Mouse (Mus musculus) myocyte (in vitro differentiated cells): ENCODE measurements around the gene Tuba1a.

Experiments used
- E2F4 ChIP-seq: IDR thresholded peaks from one replicate; pipeline ENCODE4 v1.6.1; 2011; ENCODE audit warnings: mild to moderate bottlenecking, control low read depth, moderate library complexity; ENCODE audit not compliant: insufficient read depth
- MAX ChIP-seq: IDR thresholded peaks from one replicate; pipeline ENCODE4 v1.6.1; 2011; ENCODE audit warnings: low read depth, mild to moderate bottlenecking, control low read depth
- MYOG ChIP-seq, 3 experiments: IDR thresholded peaks; one replicate each; pipeline ENCODE4 v1.6.1; 2011; ENCODE audit warnings: control low read depth in 2 of 3, low read depth in 2 of 3, mild to moderate bottlenecking in 2 of 3; ENCODE audit not compliant: insufficient read length in 2 of 3, control insufficient read depth in 1 of 3, insufficient read depth in 1 of 3
- POLR2A ChIP-seq: IDR thresholded peaks from one replicate; pipeline ENCODE4 v1.6.1; 2011; ENCODE audit warnings: low read depth, mild to moderate bottlenecking, control low read depth, moderate library complexity; ENCODE audit not compliant: insufficient read length
- SRF ChIP-seq: IDR thresholded peaks from one replicate; pipeline ENCODE4 v1.6.1; 2011; ENCODE audit warnings: low read depth; ENCODE audit not compliant: control insufficient read depth, insufficient read length
- USF1 ChIP-seq: IDR thresholded peaks from one replicate; pipeline ENCODE4 v1.6.1; 2011; ENCODE audit warnings: low read depth, mild to moderate bottlenecking, control low read depth, moderate library complexity

- peak; percentile 73 for TF ChIP-seq POLR2A
- peak; percentile 40 for TF ChIP-seq SRF
- TF ChIP-seq E2F4: peak; percentile 86
- no peak for TF ChIP-seq USF1
- TF ChIP-seq MYOG (IDR thresholded peaks at IDR 0.05; ENCODE audit: control insufficient read depth in 1 of 3, insufficient read depth in 1 of 3, insufficient read length in 2 of 3, low read depth in 2 of 3): peak in 1 of 3 experiments; percentile 29
- TF ChIP-seq MAX: peak; percentile 19
Measured at GRCm38 (mm10) chr15:98933833-98934216, 19.7 kb downstream of the Tuba1a start.
